Mouse (Mus musculus) brain, embryonic 14.5 days (tissue): ENCODE measurements around the gene Zfp369.

Source experiments
- CTCF ChIP-seq: fragments of 200-500 bp; IDR thresholded peaks from 2 replicates; pipeline ENCODE4 v1.5.1; 2012; ENCODE audit warnings: inconsistent platforms, mild to moderate bottlenecking, moderate library complexity, borderline replicate concordance; ENCODE audit not compliant: insufficient read depth, insufficient read length; ENCODE audit errors: extremely low read depth
- POLR2A ChIP-seq: fragments of 200-500 bp; IDR thresholded peaks from 2 replicates; pipeline ENCODE4 v1.6.1; 2012; ENCODE audit warnings: mild to moderate bottlenecking, inconsistent platforms, borderline replicate concordance; ENCODE audit not compliant: poor library complexity, insufficient read depth, insufficient read length, severe bottlenecking; ENCODE audit errors: extremely low read depth

GRCm38 (mm10) chr13:65241627-65242318 is 36.8 kb upstream of the Zfp369 start:
- no peak for TF ChIP-seq CTCF
- TF ChIP-seq POLR2A = no peak
